Mouse (Mus musculus) cerebellum, postnatal 4 days (tissue): ENCODE data around the gene Btbd35f24.
"Not testable (repeated sequence)": the region's sequence is repeated elsewhere in the genome, so short reads cannot be mapped to it uniquely, and the experiment has no call there.

ENCODE experiments used
- DNase-seq, 2 experiments: peaks; one replicate each; pipeline ENCODE4 v3.0.0; 2022; ENCODE audit warnings: low spot score in 2 of 2, mixed read lengths in 1 of 2

Btbd35f24 gene

DNA sequence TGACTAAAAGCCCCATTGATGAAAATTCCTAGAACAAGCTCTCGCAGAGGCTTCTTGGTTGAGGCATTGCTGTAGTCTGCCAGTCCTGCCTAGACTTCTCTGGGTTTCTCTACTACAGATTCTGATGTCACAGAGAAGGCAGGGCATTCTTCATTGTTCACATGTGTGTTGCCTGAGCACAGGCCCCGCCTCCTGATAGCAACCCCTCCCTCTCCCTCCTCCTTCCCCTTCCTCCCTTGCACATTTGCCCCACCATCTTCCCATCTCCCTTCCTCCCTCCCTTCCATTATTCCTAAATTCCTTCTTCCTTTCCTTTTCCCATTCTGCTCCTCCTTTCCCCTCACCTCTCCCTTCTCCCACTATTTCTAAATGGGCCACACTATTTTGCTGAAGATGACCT lies at the start of gene Btbd35f24:
Gene Btbd35f24, minus strand, starts transcription at position 101 of the 400 bp plus-strand sequence.
- DNase-seq: not testable (repeated sequence)
